Mouse (Mus musculus): Measurements from ENCODE around the gene Adamts18. TPM values are rescaled to one million over a fixed set of nuclear protein-coding genes. Genes with fewer than 3 reads are reported as not detected.

The Adamts18 gene
- total RNA-seq, 2 experiments from 2014 or later = 1.5 to 1.7 TPM

GRCm38 (mm10) chr8:113660128-113660527, 188.4 kb downstream of the Adamts18 start:
- no peak for DNase-seq

- DNase-seq = no peak
These were observed 191.7 kb downstream of the Adamts18 start for GRCm38 (mm10) chr8:113656681-113657298.

DNA sequence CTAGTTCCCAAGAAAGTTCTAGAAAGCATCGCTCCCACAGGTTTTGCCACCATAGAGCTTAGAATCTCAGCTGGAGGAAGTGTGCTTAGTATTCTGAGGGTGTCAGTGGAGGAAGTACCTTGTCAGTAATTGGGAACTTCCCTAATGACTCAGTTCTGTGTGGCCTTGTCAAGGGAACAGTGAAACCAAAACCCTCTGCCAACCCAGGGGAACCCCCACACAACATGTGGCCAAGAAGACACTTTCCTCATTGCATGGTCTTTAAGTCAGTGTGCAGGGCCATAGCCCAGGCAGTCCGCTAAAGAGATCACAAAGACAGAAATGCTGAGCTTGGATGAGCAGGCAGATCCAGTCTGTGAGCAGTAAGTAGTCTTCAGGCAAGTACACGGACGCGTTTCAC, 192.4 kb downstream of the Adamts18 start:
- no peak for DNase-seq

- no peak for DNase-seq
These were observed 195.4 kb downstream of the Adamts18 start for GRCm38 (mm10) chr8:113653151-113653550.

- DNase-seq = no peak
These were observed 196.1 kb downstream of the Adamts18 start for GRCm38 (mm10) chr8:113652450-113652849.

Other genes with a start within 250 kb of the Adamts18 start
- 10 to 100 TPM; 23.9 to 25.8 TPM for gene Mon1b, start 213.2 kb downstream of the Adamts18 start, total RNA-seq (2021)
- not detected for gene Syce1l, start 205.5 kb downstream of the Adamts18 start, total RNA-seq (2021)